Mouse (Mus musculus) frontal cortex, postnatal 36 days (tissue): ENCODE results near the gene Pla2g6.

Source experiments
- DNase-seq, 2 experiments: peaks; one replicate each; pipeline ENCODE4 v3.0.0; 2022; ENCODE audit warnings: low spot score in 2 of 2

Pla2g6 gene

GRCm38 (mm10) chr15:79277728-79278127 lies 50.5 kb downstream of the Pla2g6 start:
- no peak for DNase-seq

- DNase-seq, result no peak
These were observed 55.2 kb downstream of the Pla2g6 start for GRCm38 (mm10) chr15:79273020-79273419.

- peak in 1 of 2 experiments; percentile 17 for DNase-seq
These were observed 57.0 kb downstream of the Pla2g6 start for GRCm38 (mm10) chr15:79271124-79271746.

GRCm38 (mm10) chr15:79270317-79271123 lies 57.7 kb downstream of the Pla2g6 start:
- DNase-seq, result peak; percentile 42 to 44

- no peak for DNase-seq
These were observed 59.7 kb downstream of the Pla2g6 start for GRCm38 (mm10) chr15:79268521-79268920.

GRCm38 (mm10) chr15:79265384-79265783 lies 62.8 kb downstream of the Pla2g6 start:
- DNase-seq, result no peak

GRCm38 (mm10) chr15:79263726-79264125 lies 64.5 kb downstream of the Pla2g6 start:
- no peak for DNase-seq

- no peak for DNase-seq
These were observed 65.3 kb downstream of the Pla2g6 start for GRCm38 (mm10) chr15:79262786-79263309.

- no peak for DNase-seq
These were observed 65.8 kb downstream of the Pla2g6 start for GRCm38 (mm10) chr15:79262375-79262774.

- DNase-seq, result no peak
These were observed 66.4 kb downstream of the Pla2g6 start for GRCm38 (mm10) chr15:79261757-79262156.

GRCm38 (mm10) chr15:79261095-79261725 lies 67.0 kb downstream of the Pla2g6 start:
- DNase-seq, result peak; percentile 63 to 64

- no peak for DNase-seq
These were observed 69.7 kb downstream of the Pla2g6 start for GRCm38 (mm10) chr15:79258521-79258920.

GRCm38 (mm10) chr15:79254661-79255060 lies 73.5 kb downstream of the Pla2g6 start, which contains the start of gene Slc16a8:
Gene Slc16a8, minus strand, starts transcription at chr15:79254761.
- DNase-seq, result no peak

- DNase-seq, result no peak
These were observed 75.6 kb downstream of the Pla2g6 start for GRCm38 (mm10) chr15:79252580-79252979.

GRCm38 (mm10) chr15:79251781-79252491 lies 76.3 kb downstream of the Pla2g6 start:
- DNase-seq, result peak; percentile 28 to 45

- peak in 1 of 2 experiments; percentile 34 for DNase-seq
These were observed 77.0 kb downstream of the Pla2g6 start for GRCm38 (mm10) chr15:79251168-79251567.

GRCm38 (mm10) chr15:79250236-79250635 lies 78.0 kb downstream of the Pla2g6 start:
- DNase-seq, result no peak

GRCm38 (mm10) chr15:79245321-79245720 lies 82.9 kb downstream of the Pla2g6 start:
- DNase-seq, result no peak

- no peak for DNase-seq
These were observed 83.9 kb downstream of the Pla2g6 start for GRCm38 (mm10) chr15:79244071-79244893.

- DNase-seq, result peak; percentile 98 to 99
These were observed 84.8 kb downstream of the Pla2g6 start for GRCm38 (mm10) chr15:79243234-79244042.
